Mouse (Mus musculus): ENCODE measurements around the gene Hoxc4. TPM values are rescaled to one million over a fixed set of nuclear protein-coding genes. Genes with fewer than 3 reads are reported as not detected.

Hoxc4 gene
- polyA plus RNA-seq, 1 experiment from 2014 or later: 9.7 TPM

DNA sequence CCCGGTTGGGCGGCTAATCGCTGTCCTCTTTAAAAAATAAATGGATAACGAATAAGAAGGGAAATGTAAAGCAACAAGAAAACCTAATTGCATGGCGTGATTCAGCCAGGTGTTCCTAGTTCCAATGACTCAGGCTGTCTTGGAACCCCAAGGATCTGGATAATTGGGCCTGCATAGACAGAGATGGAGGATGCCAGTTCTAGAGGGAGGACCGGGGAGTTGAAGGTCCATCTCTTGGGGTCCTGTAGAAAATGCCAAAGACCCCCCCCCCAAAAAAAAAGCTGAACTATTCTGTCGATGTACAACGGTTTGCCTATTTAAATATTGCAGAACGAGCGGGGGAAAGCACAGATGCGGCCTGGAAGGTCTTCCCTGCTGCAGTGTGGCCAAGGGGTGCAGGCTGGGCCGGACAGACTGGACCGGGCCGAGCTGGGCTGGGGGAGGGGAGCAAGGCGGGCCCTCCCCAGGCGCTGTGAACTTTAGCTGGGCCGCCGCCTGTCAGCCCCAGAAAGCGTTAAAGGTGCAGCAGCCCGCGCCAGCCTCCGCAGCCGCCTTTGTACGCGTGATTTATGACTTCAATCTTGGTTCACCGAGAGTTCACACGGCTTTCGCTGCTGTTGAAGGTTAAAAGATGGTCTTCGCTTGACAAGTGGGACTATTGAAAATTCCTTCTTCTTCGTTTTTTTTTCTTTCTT is 42.5 kb downstream of the Hoxc4 start:
- Histone ChIP-seq H3K9me3 (ENCODE audit: control insufficient read depth, low read length) (no peaks in the 10 kb centered on the region), H3K36me3 (ENCODE audit: control insufficient read depth, insufficient read depth, low read length) (no peaks in the 10 kb centered on the region), H3K4me3 (ENCODE audit: low read length) (peak overlapping the region; percentile 25), H3K27me3 (replicated peaks; ENCODE audit: control insufficient read depth, insufficient read depth, low read length) (peaks cover 20% of the 10 kb centered on the region), H3K9ac (ENCODE audit: low read depth, low read length) (peak overlapping the region; percentile 71), H3K27ac (ENCODE audit: low read length) (peak overlapping the region; percentile 94), H3K4me1 (ENCODE audit: control insufficient read depth, insufficient read depth, low read length) (peaks cover 21% of the 10 kb centered on the region), H3K4me2 (ENCODE audit: low read depth, low read length) (peak overlapping the region; percentile 48)
- 2% methylated on average over 30 of the region's 30 CpGs for WGBS
- peak; percentile 54 for ATAC-seq

DNA sequence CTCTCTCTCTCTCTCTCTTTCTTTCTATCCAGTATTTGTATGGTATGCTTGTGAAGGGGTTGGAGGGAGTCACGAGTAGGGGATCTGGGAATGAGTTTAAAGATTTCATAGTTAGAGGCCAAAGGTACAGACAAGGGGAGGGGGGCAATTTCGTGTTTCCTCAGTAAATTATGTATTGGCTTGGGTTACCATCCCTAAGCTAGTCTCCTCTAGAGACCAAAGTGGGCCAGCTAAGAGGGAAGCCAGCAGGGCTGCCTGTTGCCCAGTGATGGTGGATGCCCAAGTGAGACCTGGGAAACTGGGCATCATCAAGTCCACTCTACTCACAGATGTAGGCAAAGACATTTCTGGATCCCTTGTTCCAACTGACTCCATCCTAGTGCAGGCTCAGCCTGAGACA is 43.3 kb downstream of the Hoxc4 start:
- Histone ChIP-seq H3K4me2 (ENCODE audit: low read depth, low read length) (peak overlapping the region; percentile 48; the same call in 1 of the 2 replicates), H3K4me1 (ENCODE audit: control insufficient read depth, insufficient read depth, low read length) (peaks cover 21% of the 10 kb centered on the region), H3K27me3 (replicated peaks; ENCODE audit: control insufficient read depth, insufficient read depth, low read length) (peaks cover 20% of the 10 kb centered on the region)

DNA sequence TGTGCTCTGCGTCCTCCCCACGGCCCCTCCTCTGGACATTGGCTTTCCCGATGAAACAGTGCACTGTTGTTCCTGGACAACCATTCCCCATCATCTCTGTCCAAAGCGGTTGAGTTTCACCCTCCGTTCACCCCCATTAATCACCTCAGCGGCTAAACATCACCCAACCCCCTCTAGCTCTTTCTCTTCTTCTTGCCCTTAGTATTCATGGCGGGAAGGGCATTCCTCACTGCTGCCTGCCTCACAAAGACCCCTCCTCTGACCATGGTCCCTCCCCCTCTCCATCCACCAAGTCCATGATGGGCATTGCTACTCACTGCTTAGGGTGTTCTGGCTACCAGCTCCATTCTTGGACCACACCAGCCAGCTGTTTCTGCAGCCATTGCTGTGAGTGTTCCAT is 46.9 kb downstream of the Hoxc4 start:
- no peak overlapping the region for H3K4me3 ChIP-seq (ENCODE audit: low read length)
- H3K9me3 ChIP-seq (ENCODE audit: control insufficient read depth, low read length): no peaks in the 10 kb centered on the region
- no peak overlapping the region for H3K9ac ChIP-seq (ENCODE audit: low read depth, low read length)
- peaks cover 24% of the 10 kb centered on the region for H3K4me1 ChIP-seq (ENCODE audit: control insufficient read depth, insufficient read depth, low read length)
- peaks cover 30% of the 10 kb centered on the region for H3K27me3 ChIP-seq (replicated peaks; ENCODE audit: control insufficient read depth, insufficient read depth, low read length)
- H3K36me3 ChIP-seq (ENCODE audit: control insufficient read depth, insufficient read depth, low read length): no peaks in the 10 kb centered on the region
- ATAC-seq: no peak
- no peak overlapping the region for H3K27ac ChIP-seq (ENCODE audit: low read length)
- no peak overlapping the region for H3K4me2 ChIP-seq (ENCODE audit: low read depth, low read length)
- WGBS: 30% methylated on average over 7 of the region's 7 CpGs

More for the DNA sequence above, 43.3 kb downstream of the Hoxc4 start:
- Histone ChIP-seq H3K4me3 (ENCODE audit: low read length) (no peak overlapping the region), H3K36me3 (ENCODE audit: control insufficient read depth, insufficient read depth, low read length) (no peaks in the 10 kb centered on the region), H3K9me3 (ENCODE audit: control insufficient read depth, low read length) (no peaks in the 10 kb centered on the region), H3K27ac (ENCODE audit: low read length) (peak overlapping the region; percentile 94), H3K9ac (ENCODE audit: low read depth, low read length) (no peak overlapping the region)
- 12% methylated on average over 2 of the region's 2 CpGs for WGBS
- no peak for ATAC-seq

DNA sequence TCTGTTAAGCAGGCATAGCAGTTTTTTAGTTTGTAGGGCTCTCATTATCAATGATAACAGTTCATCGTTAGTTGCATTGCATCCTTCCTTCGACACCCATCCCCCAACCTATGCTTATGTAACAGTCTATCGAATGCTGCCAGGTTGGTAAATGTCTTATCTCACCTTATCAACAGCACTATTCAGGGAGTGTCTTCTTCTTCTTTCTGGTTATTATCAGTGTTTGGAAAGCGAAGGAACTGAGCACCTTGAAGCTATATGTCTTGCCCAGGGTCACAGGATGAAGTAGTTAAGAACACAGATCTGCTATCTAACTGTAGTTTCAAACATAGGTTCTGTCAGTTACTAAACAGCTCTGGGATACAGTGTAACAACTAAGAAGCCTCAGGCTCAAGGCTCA is 49.0 kb downstream of the Hoxc4 start:
- Histone ChIP-seq H3K36me3 (ENCODE audit: control insufficient read depth, insufficient read depth, low read length) (no peaks in the 10 kb centered on the region), H3K4me2 (ENCODE audit: low read depth, low read length) (no peak overlapping the region), H3K9ac (ENCODE audit: low read depth, low read length) (no peak overlapping the region), H3K4me3 (ENCODE audit: low read length) (no peak overlapping the region), H3K4me1 (ENCODE audit: control insufficient read depth, insufficient read depth, low read length) (peaks cover 9% of the 10 kb centered on the region), H3K27me3 (replicated peaks; ENCODE audit: control insufficient read depth, insufficient read depth, low read length) (peaks cover 19% of the 10 kb centered on the region), H3K9me3 (ENCODE audit: control insufficient read depth, low read length) (no peaks in the 10 kb centered on the region), H3K27ac (ENCODE audit: low read length) (peak overlapping the region; percentile 3; the same call in 1 of the 2 replicates)
- ATAC-seq: no peak
- WGBS: 48% methylated on average over 4 of the region's 4 CpGs

DNA sequence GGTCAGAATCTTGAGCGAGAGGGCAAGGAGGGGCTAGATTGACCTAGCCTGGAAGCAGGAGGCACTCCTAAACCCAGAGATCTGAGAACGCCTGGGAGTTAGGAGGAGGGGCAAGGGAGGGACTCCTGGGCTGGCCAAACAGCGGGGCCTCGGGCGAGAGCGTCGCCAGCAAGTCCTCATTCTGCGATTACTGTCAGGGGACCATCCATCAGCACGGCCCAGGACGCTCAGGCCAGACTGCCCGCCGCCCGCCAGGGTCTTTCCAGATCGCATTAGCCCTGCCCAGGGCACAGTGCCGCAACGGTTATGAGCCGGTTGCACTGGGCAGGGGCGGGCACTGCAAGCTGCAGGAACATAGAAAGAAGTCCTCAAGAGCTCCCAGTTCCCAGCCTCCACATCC is 50.4 kb downstream of the Hoxc4 start:
- Histone ChIP-seq H3K4me1 (ENCODE audit: control insufficient read depth, insufficient read depth, low read length) (peaks cover 9% of the 10 kb centered on the region), H3K27ac (ENCODE audit: low read length) (peak overlapping the region; percentile 70), H3K4me3 (ENCODE audit: low read length) (peak overlapping the region; percentile 31), H3K9me3 (ENCODE audit: control insufficient read depth, low read length) (no peaks in the 10 kb centered on the region), H3K27me3 (replicated peaks; ENCODE audit: control insufficient read depth, insufficient read depth, low read length) (peaks cover 15% of the 10 kb centered on the region), H3K9ac (ENCODE audit: low read depth, low read length) (peak overlapping the region; percentile 48; the same call in 1 of the 2 replicates), H3K36me3 (ENCODE audit: control insufficient read depth, insufficient read depth, low read length) (no peaks in the 10 kb centered on the region), H3K4me2 (ENCODE audit: low read depth, low read length) (peak overlapping the region; percentile 52)
- WGBS: 3% methylated on average over 18 of the region's 18 CpGs
- peak; percentile 65; the same call in 1 of the 2 replicates for ATAC-seq

DNA sequence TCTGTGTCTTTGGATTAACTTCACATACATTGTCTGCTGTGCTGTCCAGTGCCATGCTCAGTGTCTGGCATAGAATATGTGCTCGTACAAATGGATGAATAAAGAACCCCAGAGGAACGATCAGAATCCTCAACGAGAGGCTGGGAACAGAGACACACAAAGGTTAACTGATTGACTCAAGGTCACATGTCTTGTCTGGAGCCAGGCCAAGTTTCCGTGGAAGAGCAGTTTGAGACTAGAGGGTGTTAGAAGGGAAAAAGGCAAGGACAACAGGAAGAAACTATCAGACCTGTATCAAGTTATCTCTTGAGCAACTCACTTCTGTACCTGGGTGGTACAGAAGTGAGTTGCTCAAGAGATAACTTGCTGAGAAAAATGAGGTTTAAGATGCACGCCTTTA is 52.5 kb downstream of the Hoxc4 start:
- H3K27me3 ChIP-seq (replicated peaks; ENCODE audit: control insufficient read depth, insufficient read depth, low read length): peaks cover 16% of the 10 kb centered on the region
- H3K9me3 ChIP-seq (ENCODE audit: control insufficient read depth, low read length): no peaks in the 10 kb centered on the region
- H3K27ac ChIP-seq (ENCODE audit: low read length): no peak overlapping the region
- no peak overlapping the region for H3K9ac ChIP-seq (ENCODE audit: low read depth, low read length)
- no peak overlapping the region for H3K4me3 ChIP-seq (ENCODE audit: low read length)
- no peak for ATAC-seq
- H3K4me1 ChIP-seq (ENCODE audit: control insufficient read depth, insufficient read depth, low read length): peaks cover 5% of the 10 kb centered on the region; the same call in 1 of the 2 replicates
- H3K4me2 ChIP-seq (ENCODE audit: low read depth, low read length): no peak overlapping the region
- no peaks in the 10 kb centered on the region for H3K36me3 ChIP-seq (ENCODE audit: control insufficient read depth, insufficient read depth, low read length)
- WGBS: 42% methylated on average over 5 of the region's 5 CpGs

DNA sequence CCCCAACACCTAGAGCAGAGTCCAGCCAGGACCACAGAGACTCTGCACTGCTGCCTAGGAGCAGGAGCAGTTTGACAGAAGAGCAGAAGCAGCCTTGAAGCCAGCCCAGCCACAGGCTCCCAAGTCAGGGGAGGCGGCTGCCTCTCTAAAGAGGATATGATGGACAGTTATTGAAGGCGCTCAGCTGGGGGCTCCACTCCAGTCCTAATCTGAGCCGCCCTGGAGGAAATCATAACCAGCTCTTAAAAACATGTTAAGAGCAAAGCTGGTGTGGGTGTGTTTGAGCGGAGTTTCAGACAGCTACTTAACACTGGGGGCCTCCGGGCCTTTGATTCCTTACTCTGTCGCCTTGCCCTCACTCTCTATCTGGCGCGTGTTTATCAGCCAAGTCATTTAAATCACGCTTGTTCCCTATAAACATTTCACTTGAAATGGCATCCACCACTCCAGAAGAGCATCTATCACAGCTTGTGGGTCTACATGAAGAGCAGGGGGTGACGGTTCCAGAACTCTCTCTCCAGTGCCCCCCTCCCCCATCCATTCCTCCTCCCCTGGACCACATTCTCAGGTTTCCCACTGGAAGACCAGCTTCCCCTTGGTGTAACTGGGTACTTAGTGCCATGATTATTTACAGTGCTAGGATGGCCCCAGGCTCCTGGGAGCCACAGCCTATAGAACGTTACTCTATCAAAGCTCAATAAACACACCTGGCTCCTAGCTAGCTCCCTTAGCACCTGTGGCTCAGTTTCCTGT is 56.1 kb downstream of the Hoxc4 start:
- Histone ChIP-seq H3K4me3 (ENCODE audit: low read length) (no peak overlapping the region), H3K4me1 (ENCODE audit: control insufficient read depth, insufficient read depth, low read length) (no peaks in the 10 kb centered on the region; the same call in 1 of the 2 replicates), H3K36me3 (ENCODE audit: control insufficient read depth, insufficient read depth, low read length) (no peaks in the 10 kb centered on the region), H3K27ac (ENCODE audit: low read length) (no peak overlapping the region), H3K27me3 (replicated peaks; ENCODE audit: control insufficient read depth, insufficient read depth, low read length) (peaks cover 11% of the 10 kb centered on the region), H3K9me3 (ENCODE audit: control insufficient read depth, low read length) (no peaks in the 10 kb centered on the region), H3K9ac (ENCODE audit: low read depth, low read length) (no peak overlapping the region), H3K4me2 (ENCODE audit: low read depth, low read length) (no peak overlapping the region)
- WGBS: 37% methylated on average over 11 of the region's 11 CpGs
- ATAC-seq: no peak

DNA sequence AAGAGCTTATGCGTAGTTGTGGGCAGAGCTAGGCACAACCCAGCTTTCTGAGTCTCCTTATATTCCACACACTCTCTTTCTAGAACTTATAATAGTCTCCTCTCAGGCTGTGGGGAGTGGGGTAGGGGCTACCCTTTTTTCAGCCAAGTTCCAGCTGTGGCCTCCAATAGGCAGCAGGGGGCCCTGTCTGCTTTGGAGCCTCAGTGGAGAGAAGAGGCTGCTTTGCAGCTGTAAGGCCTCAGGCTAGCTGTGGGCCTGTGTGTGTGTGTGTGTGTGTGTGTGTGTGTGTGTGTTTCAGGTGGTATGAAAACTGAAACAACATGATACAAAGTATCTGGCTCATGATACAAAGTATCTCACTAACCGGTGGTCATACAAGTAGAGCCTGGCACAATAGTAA is 58.9 kb downstream of the Hoxc4 start:
- ATAC-seq: no peak
- Histone ChIP-seq H3K9me3 (ENCODE audit: control insufficient read depth, low read length) (no peaks in the 10 kb centered on the region), H3K27me3 (replicated peaks; ENCODE audit: control insufficient read depth, insufficient read depth, low read length) (0 out of 2 replicates have a peak, but pooled peaks cover 6% of the 10 kb centered on the region), H3K4me1 (ENCODE audit: control insufficient read depth, insufficient read depth, low read length) (no peaks in the 10 kb centered on the region; the same call in 1 of the 2 replicates), H3K9ac (ENCODE audit: low read depth, low read length) (no peak overlapping the region), H3K4me2 (ENCODE audit: low read depth, low read length) (no peak overlapping the region), H3K27ac (ENCODE audit: low read length) (no peak overlapping the region), H3K36me3 (ENCODE audit: control insufficient read depth, insufficient read depth, low read length) (no peaks in the 10 kb centered on the region), H3K4me3 (ENCODE audit: low read length) (no peak overlapping the region)
- 91% methylated on average over 2 of the region's 2 CpGs for WGBS

DNA sequence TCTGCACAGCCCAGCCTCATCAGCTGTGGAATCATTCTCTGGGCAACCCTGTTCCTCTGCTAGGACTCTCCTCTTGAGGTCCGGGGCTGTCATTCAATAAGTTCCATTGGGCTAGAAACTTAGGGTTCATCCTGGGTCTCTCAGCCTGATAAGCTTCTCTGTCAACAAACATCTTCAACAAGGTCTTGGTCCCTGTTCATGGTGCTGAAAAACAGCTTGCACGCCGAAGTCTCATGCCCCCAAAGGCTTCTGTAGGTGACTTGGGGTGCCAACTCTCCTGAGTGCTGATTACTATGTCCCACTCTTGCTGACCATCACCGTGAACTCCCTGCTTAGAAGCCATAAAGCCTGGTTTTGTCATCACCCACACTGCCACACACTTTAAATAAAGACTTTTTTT is 63.9 kb downstream of the Hoxc4 start:
- H3K4me3 ChIP-seq (ENCODE audit: low read length): no peak overlapping the region
- peaks cover 31% of the 10 kb centered on the region for H3K27me3 ChIP-seq (replicated peaks; ENCODE audit: control insufficient read depth, insufficient read depth, low read length)
- peaks cover 19% of the 10 kb centered on the region for H3K4me1 ChIP-seq (ENCODE audit: control insufficient read depth, insufficient read depth, low read length)
- H3K27ac ChIP-seq (ENCODE audit: low read length): no peak overlapping the region
- no peaks in the 10 kb centered on the region for H3K9me3 ChIP-seq (ENCODE audit: control insufficient read depth, low read length)
- no peak overlapping the region for H3K9ac ChIP-seq (ENCODE audit: low read depth, low read length)
- 41% methylated on average over 4 of the region's 4 CpGs for WGBS
- no peak for ATAC-seq
- no peaks in the 10 kb centered on the region for H3K36me3 ChIP-seq (ENCODE audit: control insufficient read depth, insufficient read depth, low read length)
- H3K4me2 ChIP-seq (ENCODE audit: low read depth, low read length): no peak overlapping the region
